Mouse (Mus musculus) kidney, adult 9 months (tissue): ENCODE measurements around the gene Bmp6.

Experiments used
- DNase-seq: peaks from one replicate; pipeline ENCODE4 v3.0.0; 2022

Bmp6 gene

GRCm38 (mm10) chr13:38354284-38354683, 9.4 kb downstream of the Bmp6 start:
- no peak for DNase-seq

- no peak for DNase-seq
Measured at GRCm38 (mm10) chr13:38359045-38359444, 14.1 kb downstream of the Bmp6 start.

- DNase-seq = peak; percentile 72
Measured at GRCm38 (mm10) chr13:38362751-38363150, 17.8 kb downstream of the Bmp6 start.

- DNase-seq = peak; percentile 86
Measured at GRCm38 (mm10) chr13:38363869-38364268, 19.0 kb downstream of the Bmp6 start.

- DNase-seq = no peak
Measured at GRCm38 (mm10) chr13:38369624-38370023, 24.7 kb downstream of the Bmp6 start.

DNA sequence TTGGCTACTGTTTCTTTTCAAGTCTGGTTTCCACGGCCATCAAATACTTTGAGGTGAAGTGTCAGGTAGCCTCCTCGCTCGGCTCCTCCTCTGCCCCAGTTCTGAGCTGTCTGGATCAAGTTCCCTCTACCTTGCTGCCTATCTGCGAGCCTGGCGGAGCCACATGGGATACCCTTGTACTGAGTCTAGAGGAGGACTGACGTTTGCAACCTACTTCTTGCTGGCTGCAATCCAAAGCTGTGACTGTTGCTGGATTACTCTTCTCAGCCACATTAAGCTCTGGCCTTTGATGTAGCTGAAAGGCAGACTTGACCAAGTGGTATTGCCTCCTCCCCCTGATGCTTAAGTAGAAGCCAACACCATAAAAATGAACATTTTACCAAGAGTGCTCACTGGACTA, 31.2 kb downstream of the Bmp6 start:
- peak; percentile 37 for DNase-seq

DNA sequence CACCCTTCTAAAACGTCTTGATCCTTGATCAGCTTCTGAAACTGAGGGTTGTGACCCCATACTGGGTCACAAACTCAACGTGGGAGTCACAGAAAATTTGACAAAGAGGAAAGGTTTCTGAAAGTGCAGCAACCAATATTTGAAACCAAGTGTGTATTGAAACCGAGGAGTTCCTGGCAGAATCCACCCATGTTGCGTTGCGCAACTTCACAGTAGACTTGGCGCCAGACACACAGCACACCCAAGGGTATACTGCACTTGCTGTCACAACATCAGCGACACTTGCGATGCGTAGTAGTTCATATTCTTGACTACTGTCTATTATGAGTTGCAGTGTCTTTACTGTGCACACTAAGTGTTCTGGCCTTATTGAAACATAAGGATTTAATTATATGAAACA, 32.4 kb downstream of the Bmp6 start:
- no peak for DNase-seq

DNA sequence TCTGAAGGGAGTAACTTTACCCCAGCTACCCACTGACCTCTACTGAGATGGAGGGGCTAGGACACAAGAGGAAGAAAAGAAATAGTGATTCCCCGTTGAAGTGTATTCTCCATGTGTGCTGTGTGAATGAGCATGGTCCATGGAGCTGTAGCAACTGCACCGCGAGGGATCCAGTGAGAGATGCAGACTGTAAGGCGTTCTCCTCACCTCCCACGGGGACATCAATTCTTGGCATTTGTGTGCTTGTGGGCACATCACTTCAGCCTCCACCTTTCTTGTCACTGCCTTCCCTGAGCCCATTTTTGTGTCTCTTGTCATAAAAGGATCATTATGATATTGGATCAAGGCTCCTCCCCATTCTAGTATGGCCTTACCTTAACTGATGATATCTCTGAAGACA, 34.9 kb downstream of the Bmp6 start:
- no peak for DNase-seq

DNA sequence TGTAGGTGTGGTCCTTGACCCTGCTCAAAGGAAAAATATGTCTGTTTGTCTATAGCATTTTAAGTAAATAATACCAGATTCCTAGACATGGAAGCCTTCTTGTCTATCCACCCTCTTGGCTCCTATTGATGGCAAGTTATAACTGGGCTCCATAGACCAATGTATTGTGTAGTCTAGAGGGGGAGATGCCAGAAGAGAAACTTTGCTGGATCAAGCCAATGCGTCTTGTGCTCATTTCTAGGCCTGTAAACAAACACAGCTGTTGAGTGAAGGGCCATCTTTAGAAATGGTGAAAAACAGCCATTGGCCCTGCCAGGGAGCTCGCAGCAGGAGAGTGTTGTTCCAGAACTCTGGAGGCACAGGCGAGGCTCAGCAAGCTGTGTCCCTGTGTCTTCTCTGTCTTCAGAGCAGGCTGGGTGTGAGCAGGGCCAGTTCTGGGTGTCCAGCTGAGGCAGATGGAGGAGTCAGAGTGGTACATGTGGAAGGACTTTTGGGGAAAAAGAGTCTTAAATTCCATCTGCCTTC, 41.2 kb downstream of the Bmp6 start:
- no peak for DNase-seq

DNA sequence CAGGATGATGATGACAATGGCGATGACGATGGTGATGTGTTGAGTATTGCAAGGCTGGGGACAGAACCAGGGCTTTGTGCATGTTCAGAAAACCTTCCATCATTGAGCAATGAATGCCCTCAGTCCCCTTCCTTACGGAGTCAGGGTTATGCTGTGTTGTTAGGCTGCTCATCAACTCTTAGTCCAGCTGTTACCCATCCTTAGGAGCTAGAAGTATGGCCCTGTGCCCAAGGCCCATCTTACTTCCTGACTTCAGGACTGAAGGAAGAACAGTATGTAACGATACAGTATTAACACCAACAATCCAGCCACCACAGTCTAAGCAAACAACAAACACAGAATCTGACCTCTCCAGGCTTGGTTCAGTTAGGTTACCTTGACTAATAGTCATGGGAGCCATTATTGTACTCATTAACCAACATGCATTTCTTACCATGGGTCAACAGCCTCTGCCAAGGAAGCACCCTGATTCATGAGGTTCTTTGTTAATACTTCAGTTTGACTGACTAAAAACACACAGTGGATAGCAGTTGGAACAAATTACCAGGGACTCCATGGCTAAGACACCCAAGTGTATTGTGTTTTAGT, 42.6 kb downstream of the Bmp6 start:
- DNase-seq = peak; percentile 75

GRCm38 (mm10) chr13:38393444-38393843, 48.5 kb downstream of the Bmp6 start:
- no peak for DNase-seq

GRCm38 (mm10) chr13:38395026-38395425, 50.1 kb downstream of the Bmp6 start:
- peak; percentile 83 for DNase-seq

DNA sequence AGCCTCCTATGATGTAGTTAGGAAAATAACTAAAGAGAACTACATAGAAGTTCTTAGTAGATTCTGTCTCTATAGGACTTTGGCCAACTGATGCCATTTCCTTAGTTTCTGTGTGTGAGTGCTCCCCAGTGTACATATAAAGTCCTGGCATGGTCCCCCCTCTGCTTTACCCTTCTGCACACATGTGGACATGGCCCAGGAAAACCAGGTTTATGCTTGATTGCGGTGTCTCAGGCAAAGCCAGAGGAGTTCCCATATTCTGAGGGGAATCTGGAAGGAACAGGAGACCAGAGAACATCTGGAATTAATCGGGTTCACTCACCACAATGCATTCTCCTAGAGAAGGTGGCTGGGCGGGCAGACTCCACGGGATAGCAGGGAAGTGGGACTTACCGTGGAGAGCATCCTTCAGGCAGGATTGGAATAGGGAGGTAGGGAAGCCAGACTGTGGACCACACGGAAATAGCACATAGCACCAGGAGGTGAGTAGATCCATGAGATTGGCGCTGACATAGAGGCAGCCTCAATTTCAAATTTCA, 52.2 kb downstream of the Bmp6 start:
- no peak for DNase-seq

- no peak for DNase-seq
Measured at GRCm38 (mm10) chr13:38398658-38399057, 53.8 kb downstream of the Bmp6 start.

- no peak for DNase-seq
Measured at GRCm38 (mm10) chr13:38400662-38401061, 55.8 kb downstream of the Bmp6 start.

DNA sequence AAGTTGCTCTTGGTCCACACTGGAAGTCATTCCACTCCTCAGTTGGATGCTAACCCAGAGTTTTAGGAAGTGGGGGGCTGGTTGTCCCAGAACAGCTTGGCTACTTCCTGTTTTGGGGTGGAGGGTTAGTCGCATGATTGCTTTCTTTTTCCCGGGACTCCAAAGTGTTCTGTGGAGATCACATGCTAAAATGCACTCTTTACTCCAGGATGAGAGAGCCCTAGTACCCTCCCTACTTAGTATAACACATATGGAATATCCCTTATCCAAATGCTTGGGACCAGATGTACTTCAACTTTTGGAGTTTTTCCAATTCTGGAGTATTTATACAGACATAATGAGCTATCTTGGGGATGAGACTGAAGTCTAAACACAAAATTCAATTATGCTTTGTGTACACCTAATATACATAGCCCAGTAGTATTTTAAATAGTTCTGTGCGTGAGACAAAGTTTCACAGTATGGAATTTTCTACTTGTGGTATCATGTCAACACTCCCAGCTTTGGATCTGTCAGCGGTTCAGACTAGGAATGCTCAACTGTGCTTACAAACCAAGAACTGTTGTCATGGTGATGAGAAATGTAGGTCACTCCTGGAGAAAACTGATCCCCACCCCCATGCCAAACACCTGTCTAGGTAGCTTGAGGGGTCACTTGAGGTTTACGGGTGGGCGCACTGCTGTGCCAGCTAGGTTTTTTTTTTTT, 62.9 kb downstream of the Bmp6 start:
- DNase-seq = peak; percentile 39

GRCm38 (mm10) chr13:38408636-38409035, 63.7 kb downstream of the Bmp6 start:
- no peak for DNase-seq

DNA sequence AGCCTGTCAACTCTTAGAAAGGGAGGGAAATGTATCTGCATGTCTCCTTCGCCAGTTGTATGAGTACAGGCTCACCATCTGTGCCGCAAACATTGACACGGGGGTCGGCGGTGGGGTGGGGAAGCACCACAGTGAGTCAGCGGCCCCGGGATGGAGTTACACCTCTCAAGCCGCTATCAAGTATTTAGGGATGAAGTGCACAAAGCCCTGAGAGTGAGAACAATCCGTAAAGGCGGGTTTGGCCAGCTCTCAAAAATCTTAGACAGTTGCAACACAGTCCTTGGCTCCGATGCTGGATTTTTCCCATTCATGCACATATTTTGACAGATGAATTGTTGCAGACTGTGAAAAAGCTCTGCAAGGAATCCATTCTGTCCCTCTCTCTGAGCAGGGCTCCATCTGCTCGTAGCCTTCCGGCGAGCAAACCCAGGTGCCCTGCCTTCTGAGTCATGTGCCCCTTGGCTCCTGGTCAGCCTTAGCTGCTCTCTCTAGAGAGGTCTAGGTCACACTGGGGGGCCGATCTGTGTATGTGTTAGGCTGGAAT, 65.5 kb downstream of the Bmp6 start:
- peak; percentile 68 for DNase-seq

DNA sequence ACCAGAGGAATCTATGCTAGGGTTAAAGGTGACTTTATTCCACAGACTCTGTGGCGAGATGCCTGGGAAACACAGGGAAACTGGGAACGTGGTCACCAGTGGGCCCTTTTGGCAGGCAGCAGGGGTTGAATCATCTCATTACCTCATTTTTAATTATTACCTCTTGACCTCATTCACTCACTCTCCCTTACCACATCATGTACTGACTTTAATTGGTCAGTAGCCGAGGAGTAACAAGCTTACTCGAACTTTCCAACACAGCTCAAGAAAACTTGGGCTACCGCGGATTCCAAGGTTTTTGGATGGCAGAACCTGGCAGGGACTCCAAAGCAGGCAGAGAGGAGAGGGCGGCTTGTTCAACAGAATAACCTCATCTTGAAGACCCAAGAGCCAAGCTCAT, 74.9 kb downstream of the Bmp6 start:
- DNase-seq = peak; percentile 70

- DNase-seq = no peak
Measured at GRCm38 (mm10) chr13:38422491-38422890, 77.6 kb downstream of the Bmp6 start.

- DNase-seq = peak; percentile 30
Measured at GRCm38 (mm10) chr13:38425294-38425693, 80.4 kb downstream of the Bmp6 start.

DNA sequence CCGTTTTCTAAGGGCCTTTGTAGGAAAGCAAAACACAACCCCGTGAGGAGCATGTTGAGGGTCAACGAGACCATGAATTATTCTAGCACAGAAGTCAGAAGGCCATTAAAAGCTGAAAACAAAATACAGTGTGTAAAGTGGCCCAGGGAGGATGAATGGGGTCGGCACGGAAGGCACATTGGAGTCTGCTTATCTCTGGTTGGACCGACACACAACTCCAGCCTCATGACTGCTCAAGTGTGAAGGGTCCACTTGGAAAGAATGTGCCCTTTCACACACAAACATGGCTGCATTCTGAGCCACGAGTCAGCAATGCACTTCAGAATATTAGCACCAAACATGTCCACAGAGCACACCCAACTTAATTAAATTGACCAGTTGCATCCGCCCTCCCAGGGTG, 84.8 kb downstream of the Bmp6 start:
- peak; percentile 83 for DNase-seq

- DNase-seq = no peak
Measured at GRCm38 (mm10) chr13:38430075-38430474, 85.2 kb downstream of the Bmp6 start.

DNA sequence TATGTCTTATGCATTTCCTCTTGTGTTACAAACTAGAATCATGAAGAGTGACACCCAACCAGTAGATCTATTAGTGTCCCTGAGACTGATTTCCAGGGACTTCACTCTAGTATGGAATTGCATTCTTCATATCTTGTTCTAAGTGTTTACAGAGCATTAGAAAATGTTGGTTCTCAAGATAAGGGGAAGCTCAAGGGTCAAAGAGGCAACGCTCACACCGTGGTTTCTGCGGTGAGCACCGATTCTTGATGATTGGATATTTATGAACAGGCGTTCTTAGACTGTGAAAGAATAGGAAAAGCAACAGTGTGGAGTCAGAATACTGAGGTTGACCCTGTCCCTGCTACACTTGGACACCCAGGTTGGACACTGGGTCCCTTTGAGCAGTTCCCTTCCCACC, 89.9 kb downstream of the Bmp6 start:
- no peak for DNase-seq
